Mouse (Mus musculus): Measurements from ENCODE around the gene Snd1.

DNA sequence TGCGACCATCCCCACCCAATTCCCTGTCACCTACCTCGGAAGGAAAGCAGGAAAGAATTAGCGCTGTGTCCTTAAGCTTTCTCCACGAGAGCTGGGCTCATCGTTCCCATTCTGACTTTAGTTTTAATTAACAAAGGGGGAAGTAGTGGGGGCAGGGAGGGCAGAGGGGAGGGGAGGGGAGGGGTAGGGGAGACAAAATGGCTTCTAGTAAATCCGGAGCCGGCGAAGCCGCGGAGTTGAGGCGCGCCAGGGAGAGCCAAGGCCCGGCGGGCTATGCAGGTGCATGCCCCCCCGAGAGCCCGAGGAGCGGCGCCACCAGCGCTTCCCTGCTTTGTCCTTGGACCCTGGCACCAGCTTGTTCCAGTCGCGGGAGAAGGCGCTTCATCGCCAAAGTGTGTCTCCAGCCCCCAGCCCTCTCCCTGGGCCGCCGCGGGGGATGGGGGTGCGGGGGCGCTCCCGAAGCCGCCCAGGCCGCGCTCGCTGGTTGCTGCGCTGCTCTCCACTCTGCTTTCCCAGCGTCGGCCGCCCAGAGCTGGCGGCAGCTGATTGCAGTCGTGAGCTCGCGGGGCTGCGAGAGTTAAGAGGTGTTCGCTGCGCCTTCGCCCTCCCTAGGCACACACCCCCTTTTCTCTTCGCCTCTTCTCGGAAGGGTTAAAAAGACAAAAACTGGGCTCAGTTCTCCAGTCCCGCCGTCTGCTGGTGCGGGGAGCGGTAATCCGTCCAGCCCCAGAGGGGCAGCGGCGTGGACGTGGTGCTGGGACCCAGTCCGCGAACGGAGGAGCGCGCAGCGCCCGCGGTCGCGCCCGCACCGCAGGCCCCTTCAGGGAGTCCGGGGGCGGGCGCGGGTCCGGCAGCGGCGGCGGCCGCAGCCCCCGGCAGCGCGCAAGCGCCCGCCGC is 357.2 kb downstream of the Snd1 start:
- TF ChIP-seq GATA1 (IDR thresholded peaks at IDR 0.05; ENCODE audit: borderline replicate concordance, low read length) (no peak), FLI1 (IDR thresholded peaks at IDR 0.05; ENCODE audit: low read length) (no peak)
